Mouse (Mus musculus): Measurements from ENCODE around the gene Zfp648.

The Zfp648 gene

GRCm38 (mm10) chr1:154220566-154220965 lies 19.6 kb downstream of the Zfp648 start:
- no peak for DNase-seq

- no peak for DNase-seq
These were observed 22.8 kb downstream of the Zfp648 start for GRCm38 (mm10) chr1:154223807-154224207.

- DNase-seq: no peak
These were observed 31.6 kb downstream of the Zfp648 start for GRCm38 (mm10) chr1:154232594-154232993.

GRCm38 (mm10) chr1:154233033-154233432 lies 32.0 kb downstream of the Zfp648 start:
- no peak for DNase-seq

GRCm38 (mm10) chr1:154234814-154235213 lies 33.8 kb downstream of the Zfp648 start:
- DNase-seq: no peak

GRCm38 (mm10) chr1:154238876-154239275 lies 37.9 kb downstream of the Zfp648 start:
- peak in 1 of 2 experiments; percentile 12 for DNase-seq

GRCm38 (mm10) chr1:154251186-154251585 lies 50.2 kb downstream of the Zfp648 start:
- DNase-seq: no peak

GRCm38 (mm10) chr1:154252739-154253138 lies 51.8 kb downstream of the Zfp648 start:
- no peak for DNase-seq
